Mouse (Mus musculus) hindbrain, embryonic 16.5 days (tissue): Measurements from ENCODE around the gene Cbx1. TPM values are rescaled to one million over a fixed set of nuclear protein-coding genes. Genes with fewer than 3 reads are reported as not detected.
A peak's percentile ranks its signal among the peaks of the same experiment; 100 is the strongest.

Experiments
- ATAC-seq: fragments of 200-750 bp; cut with Nextera tagmentation; 2 replicates; pipeline ENCODE4 v1.8.0; 2017; ENCODE audit warnings: moderate TSS enrichment, moderate library complexity
- H3K27ac ChIP-seq: fragments of 300-500 bp; sonication (generic); 2 replicates; pipeline ENCODE4 v1.5.1; 2014; ENCODE audit warnings: low read depth, mild to moderate bottlenecking, control low read depth, low read length, moderate library complexity
- H3K27me3 ChIP-seq: fragments of 300-500 bp; sonication (generic); replicated peaks from 2 replicates; pipeline ENCODE4 v1.6.1; 2014; ENCODE audit warnings: low read length; ENCODE audit not compliant: control insufficient read depth, insufficient read depth
- H3K36me3 ChIP-seq: fragments of 300-500 bp; sonication (generic); 2 replicates; pipeline ENCODE4 v1.6.1; 2014; ENCODE audit warnings: mild to moderate bottlenecking, low read length, moderate library complexity, mixed read lengths; ENCODE audit not compliant: control insufficient read depth, insufficient read depth
- H3K4me1 ChIP-seq: fragments of 300-500 bp; sonication (generic); 2 replicates; pipeline ENCODE4 v1.6.1; 2014; ENCODE audit warnings: low read depth, low read length; ENCODE audit not compliant: control insufficient read depth, insufficient read depth
- H3K4me2 ChIP-seq: fragments of 300-500 bp; sonication (generic); 2 replicates; pipeline ENCODE4 v1.6.1; 2014; ENCODE audit warnings: mild to moderate bottlenecking, low read length, control low read depth, moderate library complexity
- H3K4me3 ChIP-seq: fragments of 300-500 bp; sonication (generic); 2 replicates; pipeline ENCODE4 v1.5.1; 2014; ENCODE audit warnings: mild to moderate bottlenecking, low read length, control low read depth, moderate library complexity
- H3K9ac ChIP-seq: fragments of 300-500 bp; sonication (generic); 2 replicates; pipeline ENCODE4 v1.6.1; 2014; ENCODE audit warnings: low read depth, mild to moderate bottlenecking, control low read depth, low read length, moderate library complexity
- H3K9me3 ChIP-seq: fragments of 300-500 bp; sonication (generic); 2 replicates; pipeline ENCODE4 v1.6.1; 2014; ENCODE audit warnings: mild to moderate bottlenecking, low read length, moderate library complexity; ENCODE audit not compliant: control insufficient read depth
- WGBS: fragments of 180-500 bp; shearing (Covaris S2); extraction: QIAGEN DNeasy Blood & Tissue Kit; methylation state at CpG from one replicate; pipeline ENCODE4 v1.1.7; 2014; 5-methylcytosine and 5-hydroxymethylcytosine counted together
- microRNA counts: library from miRNA; unstranded; fragments of <30 nt; microRNA quantifications from one replicate; lab custom pipeline; 2016
- microRNA-seq: library from miRNA; unstranded; fragments of <30 nt; microRNA quantifications from one replicate; pipeline ENCODE4, GENCODE M21; 2017
- polyA plus RNA-seq: library from polyadenylated mRNA; unstranded; fragments of >200 nt; fragmentation: Nextera tagmentation; extraction: Ambion mirVana; gene quantifications from 2 replicates; pipeline ENCODE4 v1.2.1, GENCODE M21; 2015

Gene Cbx1
- polyA plus RNA-seq, 1 experiment from 2014 or later: 52.0 TPM

DNA sequence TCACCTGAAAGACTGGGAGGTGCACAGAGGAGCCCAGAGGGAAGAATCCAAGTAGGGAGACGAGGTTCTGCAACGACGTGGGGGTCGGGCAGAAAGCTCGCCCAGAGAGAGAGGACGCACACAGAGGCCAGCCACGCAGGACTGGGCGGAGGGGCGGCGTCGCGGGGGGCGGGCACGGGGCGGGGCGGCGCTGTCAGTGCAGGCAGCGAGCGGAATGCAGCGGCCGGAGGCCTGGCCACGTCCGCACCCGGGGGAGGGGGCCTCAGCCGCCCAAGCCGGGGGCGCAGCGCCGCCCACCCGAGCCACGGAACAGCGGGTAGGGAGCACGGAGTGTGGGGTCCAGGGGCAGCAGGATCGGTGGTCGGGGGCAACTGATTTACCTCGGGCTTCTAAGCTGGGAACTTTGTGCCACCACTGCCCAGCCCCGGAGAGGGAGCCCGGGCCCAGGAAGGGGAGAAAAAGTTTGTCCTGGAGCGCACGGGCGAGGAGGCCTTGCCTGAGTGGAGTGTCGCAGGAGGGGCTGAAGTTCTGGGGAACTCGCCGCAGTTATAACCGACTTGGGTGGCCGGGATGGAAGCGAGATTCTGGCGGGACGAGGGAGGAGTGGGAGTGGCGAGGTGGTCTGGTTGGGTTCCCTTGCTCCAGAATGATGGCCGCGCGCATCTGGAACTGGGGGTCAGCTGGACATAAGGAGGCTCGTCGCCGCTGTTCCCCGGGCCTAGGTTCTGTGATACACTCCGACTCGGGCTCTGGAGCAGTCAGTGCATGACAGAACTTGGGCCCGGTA, 60.9 kb downstream of the Cbx1 start, which contains the start of gene Copz2:
Gene Copz2 (plus strand): TSS at position 190 of the 787 bp plus-strand sequence.
- ATAC-seq: peak; percentile 60
- Histone ChIP-seq H3K9me3 (no peaks in the 10 kb centered on the region), H3K4me2 (peak within 1 kb of the TSS; percentile 75), H3K27me3 (peaks cover 7% of the 10 kb centered on the region; the same call in 1 of the 2 replicates), H3K4me1 (peaks cover 6% of the 10 kb centered on the region), H3K27ac (no peak within 1 kb of the TSS), H3K9ac (peak within 1 kb of the TSS; percentile 58), H3K4me3 (peak within 1 kb of the TSS; percentile 45), H3K36me3 (no peaks in the 10 kb centered on the region)
- WGBS: under 1% methylated on average over 60 of the region's 60 CpGs

DNA sequence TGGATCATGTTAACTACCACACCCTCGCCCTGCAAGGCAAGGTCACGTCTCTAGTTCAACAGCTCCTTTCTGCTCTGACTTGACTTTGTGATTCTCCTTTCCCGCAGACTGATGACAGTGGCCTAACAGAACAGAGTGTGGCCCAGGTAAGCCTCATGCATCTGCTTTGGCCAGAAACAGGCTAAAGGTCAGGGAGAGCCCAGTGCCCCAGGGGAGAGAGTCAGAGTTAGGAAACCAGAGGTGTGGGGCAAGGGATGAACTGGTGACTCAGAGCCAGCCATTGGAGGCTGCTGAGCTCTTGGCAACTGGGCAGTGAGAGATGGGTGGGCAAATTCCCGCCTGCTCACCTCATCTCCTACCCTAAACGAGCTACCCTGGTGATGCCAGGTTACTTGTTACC, 68.5 kb downstream of the Cbx1 start:
- no peaks in the 10 kb centered on the region for H3K36me3 ChIP-seq
- no peak overlapping the region for H3K4me2 ChIP-seq
- WGBS: 91% methylated on average over 5 of the region's 5 CpGs
- H3K27ac ChIP-seq: no peak overlapping the region
- ATAC-seq: no peak
- H3K4me1 ChIP-seq: peaks cover 9% of the 10 kb centered on the region
- H3K9me3 ChIP-seq: no peaks in the 10 kb centered on the region
- no peak overlapping the region for H3K4me3 ChIP-seq
- no peaks in the 10 kb centered on the region for H3K27me3 ChIP-seq
- no peak overlapping the region for H3K9ac ChIP-seq

MicroRNA genes within 50 kb of the gene (microRNA counts, 519-probe panel; counts per million panel counts)
- 2,889 counts per million, percentile 78 among the panel's probes with 10 or more counts for microRNA mmu-miR-152 (lab: Ali Mortazavi, UCI)

Small RNA genes lying within 50 kb of the gene (microRNA-seq; reads per million reads assigned to microRNA genes)
- 50.4 reads per million, percentile 41 among the genes with 10 or more reads in this experiment for gene Mir152

Other genes starting within 250 kb of the Cbx1 start
- gene Snx11, start 11.6 kb upstream of the Cbx1 start, polyA plus RNA-seq: 52.2 and 55.9 TPM in 2 replicates
- 83.3 and 86.9 TPM in 2 replicates for gene Nfe2l1, start 40.8 kb downstream of the Cbx1 start, polyA plus RNA-seq
- gene Copz2, start 60.7 kb downstream of the Cbx1 start, polyA plus RNA-seq: 22.2 and 27.4 TPM in 2 replicates
- gene Cdk5rap3, start 127.4 kb downstream of the Cbx1 start, polyA plus RNA-seq: 81.2 and 84.8 TPM in 2 replicates
- gene Prr15l, start 139.0 kb downstream of the Cbx1 start, polyA plus RNA-seq: 0.35 and 0.60 TPM in 2 replicates
- gene Pnpo, start 154.9 kb downstream of the Cbx1 start, polyA plus RNA-seq: 36.2 and 37.3 TPM in 2 replicates
- gene Sp2, start 193.8 kb downstream of the Cbx1 start, polyA plus RNA-seq: 13.5 and 19.0 TPM in 2 replicates
- 0.32 and 0.35 TPM in 2 replicates for gene Sp6, start 224.3 kb downstream of the Cbx1 start, polyA plus RNA-seq
- 14.5 and 16.8 TPM in 2 replicates for gene Scrn2, start 240.8 kb downstream of the Cbx1 start, polyA plus RNA-seq